ENCODE assay signal across 9 mouse cellular contexts in genomic region chr3:116966225-116966624, GRCm38 (mm10). TPM values are rescaled to one million over a fixed set of nuclear protein-coding genes. Genes with fewer than 3 reads are reported as not detected.
DNase-seq lines count a peak whose midpoint lies in the region; ATAC-seq and TF ChIP-seq lines count a peak whose summit lies in the region.
"Had no signal": no experiment of that assay in that cellular context is flagged by ENCODE, and none has a peak within 500 bp of the region (broad histone marks: within the 10 kb centered on the region; RNA-seq: fewer than 3 reads in every experiment).

No protein-coding gene starts in this region.

- TF ChIP-seq CTCF in heart, postnatal 0 days (IDR thresholded peaks at IDR 0.05; ENCODE audit: low read depth): peak; percentile 65
- peak; percentile 74 for TF ChIP-seq CTCF in stomach, postnatal 0 days (IDR thresholded peaks at IDR 0.05; ENCODE audit: low read depth)

- H3K27me3 ChIP-seq in heart, postnatal 0 days (ENCODE audit: control insufficient read depth, insufficient read depth, low read length): no peaks in the 10 kb centered on the region
- no peaks in the 10 kb centered on the region for H3K27me3 ChIP-seq in stomach, postnatal 0 days (ENCODE audit: control insufficient read depth, insufficient read depth, low read length)
- H3K27me3 ChIP-seq: embryonic facial prominence, embryonic 12.5 days had no signal

- TF ChIP-seq EP300 in heart, postnatal 0 days (IDR thresholded peaks at IDR 0.05; ENCODE audit: low read depth): no peak
- TF ChIP-seq EP300 in stomach, postnatal 0 days (optimal IDR thresholded peaks at IDR 0.05): no peak

- H3K9me3 ChIP-seq in heart, postnatal 0 days (replicated peaks; ENCODE audit: control insufficient read depth, low read length): no peaks in the 10 kb centered on the region
- no peaks in the 10 kb centered on the region for H3K9me3 ChIP-seq in stomach, postnatal 0 days (ENCODE audit: control insufficient read depth, low read length)
- H3K9me3 ChIP-seq: embryonic facial prominence, embryonic 12.5 days had no signal

- ATAC-seq in heart, postnatal 0 days (ENCODE audit: insufficient read depth, low read depth): peak; percentile 83
- ATAC-seq in stomach, postnatal 0 days (ENCODE audit: low FRiP score, low TSS enrichment): peak; percentile 94

- no peak overlapping the region for H3K9ac ChIP-seq in heart, postnatal 0 days (replicated peaks; ENCODE audit: low read depth, low read length)
- H3K9ac ChIP-seq in stomach, postnatal 0 days (ENCODE audit: low read length): no peak overlapping the region
- H3K9ac ChIP-seq: embryonic facial prominence, embryonic 12.5 days had no signal

- H3K36me3 ChIP-seq in heart, postnatal 0 days (replicated peaks; ENCODE audit: control insufficient read depth, insufficient read depth, low read length): no peaks in the 10 kb centered on the region
- H3K36me3 ChIP-seq in stomach, postnatal 0 days (ENCODE audit: control insufficient read depth, insufficient read depth, low read length): no peaks in the 10 kb centered on the region
- H3K36me3 ChIP-seq: embryonic facial prominence, embryonic 12.5 days had no signal

- H3K4me3 ChIP-seq in heart, postnatal 0 days (ENCODE audit: low read depth, low read length): peak overlapping the region; percentile 53
- no peak overlapping the region for H3K4me3 ChIP-seq in stomach, postnatal 0 days (ENCODE audit: low read depth, low read length)
- H3K4me3 ChIP-seq: embryonic facial prominence, embryonic 12.5 days had no signal

- WGBS in heart, postnatal 0 days: 13% methylated on average over 4 of the region's 4 CpGs
- WGBS in stomach, postnatal 0 days: 20% methylated on average over 4 of the region's 4 CpGs

- peak overlapping the region; percentile 89 for H3K27ac ChIP-seq in heart, postnatal 0 days (ENCODE audit: low read depth)
- no peak overlapping the region for H3K27ac ChIP-seq in stomach, postnatal 0 days (replicated peaks)
- H3K27ac ChIP-seq: embryonic facial prominence, embryonic 12.5 days had no signal

- peak; percentile 25 for DNase-seq in ovary, postnatal 36 days (ENCODE audit: low spot score)
- no peak for DNase-seq in ovary, postnatal 10 days (ENCODE audit: low spot score)
- peak; percentile 33 for DNase-seq in embryo, embryonic 9.5 days (ENCODE audit: extremely low spot score)
- peak; percentile 90 for DNase-seq in heart, postnatal 0 days (ENCODE audit: low spot score)
- DNase-seq in kidney, postnatal 14 days: peak; percentile 72
- DNase-seq in lung, postnatal 10 days: peak; percentile 85
- DNase-seq in stomach, postnatal 0 days (ENCODE audit: low spot score): peak; percentile 70
- DNase-seq in testis, postnatal 14 days (ENCODE audit: low spot score): no peak

- peak overlapping the region; percentile 63 for H3K4me2 ChIP-seq in heart, postnatal 0 days (ENCODE audit: low read depth, low read length)
- H3K4me2 ChIP-seq in stomach, postnatal 0 days (replicated peaks; ENCODE audit: low read depth): no peak overlapping the region
- H3K4me2 ChIP-seq: embryonic facial prominence, embryonic 12.5 days had no signal

- peaks cover 13% of the 10 kb centered on the region for H3K4me1 ChIP-seq in heart, postnatal 0 days (ENCODE audit: control insufficient read depth, insufficient read depth)
- H3K4me1 ChIP-seq in stomach, postnatal 0 days (replicated peaks; ENCODE audit: control insufficient read depth, insufficient read depth): peaks cover 2% of the 10 kb centered on the region; the same call in 1 of the 2 replicates

RNA-seq across cellular contexts. Expression of gene 4930455H04Rik, which starts 1.8 kb away (rescaled TPM):
- total RNA-seq in heart, postnatal 0 days (2014; rRNA removed; ENCODE audit: low replicate concordance): not detected in 2 replicates
- 0.11 TPM in 1 of 2 replicates, not detected in the other for polyA plus RNA-seq in heart, postnatal 0 days (2015; fragmentation: Nextera tagmentation; extraction: Ambion mirVana)
- polyA plus RNA-seq in stomach, postnatal 0 days (2015; fragmentation: Nextera tagmentation; extraction: Ambion mirVana): 0.07 TPM in 1 of 2 replicates, not detected in the other
- polyA plus RNA-seq: embryonic facial prominence, embryonic 12.5 days had no signal

RNA-seq across cellular contexts. Expression of gene Palmd, which starts 2.6 kb away (rescaled TPM):
- total RNA-seq in heart, postnatal 0 days (2014; rRNA removed; ENCODE audit: low replicate concordance): 7.9 and 10.9 TPM in 2 replicates
- 23.2 and 29.7 TPM in 2 replicates for polyA plus RNA-seq in heart, postnatal 0 days (2015; fragmentation: Nextera tagmentation; extraction: Ambion mirVana)
- polyA plus RNA-seq in stomach, postnatal 0 days (2015; fragmentation: Nextera tagmentation; extraction: Ambion mirVana): 6.4 and 7.6 TPM in 2 replicates

Comparison
In these comparisons a context has a peak if more than half of its experiments do, and no peak if none do; other contexts are left out.
1. DNase-seq: peak in ovary, postnatal 36 days (single experiment), embryo, embryonic 9.5 days (single experiment), heart, postnatal 0 days (single experiment), kidney, postnatal 14 days (single experiment), lung, postnatal 10 days (single experiment) and stomach, postnatal 0 days (single experiment); none in ovary, postnatal 10 days (single experiment) and testis, postnatal 14 days (single experiment).